Mouse (Mus musculus) erythroblast, embryonic 14.5 days (primary cell): Measurements from ENCODE around the gene Ksr1. TPM values are rescaled to one million over a fixed set of nuclear protein-coding genes. Genes with fewer than 3 reads are reported as not detected.

Source experiments
- H3K27me3 ChIP-seq: 2 replicates; pipeline ENCODE4 v1.6.1; 2012; ENCODE audit warnings: inconsistent platforms; ENCODE audit not compliant: control insufficient read depth
- H3K36me3 ChIP-seq: 2 replicates; pipeline ENCODE4 v1.6.1; 2012; ENCODE audit warnings: mild to moderate bottlenecking, inconsistent platforms; ENCODE audit not compliant: control insufficient read depth
- H3K4me1 ChIP-seq: 2 replicates; pipeline ENCODE4 v1.6.1; 2012; ENCODE audit warnings: inconsistent platforms; ENCODE audit not compliant: control insufficient read depth
- H3K4me3 ChIP-seq: replicated peaks from 2 replicates; pipeline ENCODE3; 2012; ENCODE audit warnings: moderate library complexity, mild to moderate bottlenecking, inconsistent platforms
- H3K9me3 ChIP-seq: 2 replicates; pipeline ENCODE4 v1.6.1; 2012; ENCODE audit warnings: low read length, inconsistent platforms, mixed read lengths; ENCODE audit not compliant: control insufficient read depth
- GATA1 ChIP-seq: IDR thresholded peaks from 2 replicates; pipeline ENCODE4 v1.6.1; 2012; ENCODE audit warnings: low read length, inconsistent platforms, mixed read lengths
- TAL1 ChIP-seq: IDR thresholded peaks from 3 replicates; pipeline ENCODE4 v1.6.1; 2012; ENCODE audit warnings: low read length, inconsistent platforms, mixed read lengths
- polyA plus RNA-seq: library from polyadenylated mRNA; stranded (reverse); fragments of >175 nt; gene quantifications from 2 replicates; pipeline ENCODE4 v1.2.3, GENCODE M21; 2012

Gene Ksr1
- polyA plus RNA-seq, 1 experiment = 4.4 TPM

GRCm38 (mm10) chr11:79120087-79120486 is 26.1 kb downstream of the Ksr1 start:
- no peaks in the 10 kb centered on the region; the same call in 1 of the 2 replicates for H3K4me1 ChIP-seq
- no peaks in the 10 kb centered on the region for H3K9me3 ChIP-seq
- no peak for TF ChIP-seq TAL1
- TF ChIP-seq GATA1 = no peak
- H3K27me3 ChIP-seq = no peaks in the 10 kb centered on the region
- no peaks in the 10 kb centered on the region for H3K36me3 ChIP-seq
- no peak overlapping the region for H3K4me3 ChIP-seq

- no peaks in the 10 kb centered on the region for H3K36me3 ChIP-seq
- TF ChIP-seq GATA1 (no peak), TAL1 (no peak)
These were observed 27.3 kb downstream of the Ksr1 start for GRCm38 (mm10) chr11:79118918-79119377.

GRCm38 (mm10) chr11:79116665-79117064 is 29.5 kb downstream of the Ksr1 start:
- peaks cover 2% of the 10 kb centered on the region for H3K4me1 ChIP-seq
- TF ChIP-seq GATA1 (no peak), TAL1 (no peak)
- no peak overlapping the region for H3K4me3 ChIP-seq
- no peaks in the 10 kb centered on the region for H3K27me3 ChIP-seq
- no peaks in the 10 kb centered on the region for H3K36me3 ChIP-seq
- H3K9me3 ChIP-seq = no peaks in the 10 kb centered on the region

More at GRCm38 (mm10) chr11:79118918-79119377, 27.3 kb downstream of the Ksr1 start:
- Histone ChIP-seq H3K27me3 (no peaks in the 10 kb centered on the region), H3K4me3 (no peak overlapping the region), H3K4me1 (no peaks in the 10 kb centered on the region; the same call in none of the 2 replicates), H3K9me3 (no peaks in the 10 kb centered on the region)

DNA sequence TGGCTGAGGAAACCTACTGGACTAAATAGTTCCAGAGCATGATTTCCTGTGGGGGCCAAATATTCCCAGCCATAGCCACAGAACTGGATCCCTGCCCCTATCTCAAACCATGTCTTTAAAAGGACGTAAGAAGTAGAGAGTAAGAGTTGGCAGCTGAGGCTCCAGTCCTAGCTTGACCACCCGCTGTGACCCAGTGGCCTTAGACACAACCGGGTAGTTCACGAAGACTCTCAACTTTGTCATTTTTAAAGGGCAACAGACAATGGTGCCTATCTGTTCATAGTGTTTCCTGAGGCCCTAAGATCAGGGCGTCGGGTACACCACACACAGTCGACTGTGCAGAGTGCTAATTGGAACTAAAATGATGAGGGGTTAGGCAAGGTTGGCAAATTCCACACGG is 30.5 kb downstream of the Ksr1 start:
- Histone ChIP-seq H3K36me3 (no peaks in the 10 kb centered on the region), H3K27me3 (no peaks in the 10 kb centered on the region), H3K9me3 (no peaks in the 10 kb centered on the region), H3K4me3 (no peak overlapping the region), H3K4me1 (peaks cover 2% of the 10 kb centered on the region)
- TF ChIP-seq GATA1 (no peak), TAL1 (no peak)

DNA sequence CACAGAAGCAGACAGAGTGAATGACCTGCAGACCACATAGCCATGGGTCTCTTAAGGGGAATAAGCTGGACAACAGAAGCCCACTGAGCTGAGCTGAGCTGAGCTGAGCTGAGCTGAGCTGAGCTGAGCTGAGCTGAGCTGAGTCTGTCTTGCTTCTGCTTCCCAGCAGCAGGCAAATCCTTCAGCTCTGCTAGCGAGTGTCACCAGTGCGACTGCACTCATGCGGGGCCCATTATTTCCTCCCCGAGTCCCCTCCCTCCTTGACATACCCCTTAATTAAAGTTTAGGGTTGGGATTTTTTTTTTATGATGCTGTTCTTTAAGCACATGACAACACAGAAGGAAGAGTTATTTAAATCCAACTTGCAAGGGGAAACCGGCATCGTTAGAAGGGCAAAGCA is 32.1 kb downstream of the Ksr1 start:
- TF ChIP-seq GATA1 (no peak), TAL1 (no peak)
- no peaks in the 10 kb centered on the region for H3K27me3 ChIP-seq
- H3K4me3 ChIP-seq = no peak overlapping the region
- H3K4me1 ChIP-seq = peaks cover 2% of the 10 kb centered on the region
- H3K36me3 ChIP-seq = no peaks in the 10 kb centered on the region
- H3K9me3 ChIP-seq = no peaks in the 10 kb centered on the region

- H3K36me3 ChIP-seq = no peaks in the 10 kb centered on the region
- H3K9me3 ChIP-seq = no peaks in the 10 kb centered on the region
- H3K4me3 ChIP-seq = no peak overlapping the region
- TF ChIP-seq TAL1 = no peak
- no peak for TF ChIP-seq GATA1
- H3K27me3 ChIP-seq = no peaks in the 10 kb centered on the region
- peaks cover 2% of the 10 kb centered on the region for H3K4me1 ChIP-seq
These were observed 32.8 kb downstream of the Ksr1 start for GRCm38 (mm10) chr11:79113397-79113796.

DNA sequence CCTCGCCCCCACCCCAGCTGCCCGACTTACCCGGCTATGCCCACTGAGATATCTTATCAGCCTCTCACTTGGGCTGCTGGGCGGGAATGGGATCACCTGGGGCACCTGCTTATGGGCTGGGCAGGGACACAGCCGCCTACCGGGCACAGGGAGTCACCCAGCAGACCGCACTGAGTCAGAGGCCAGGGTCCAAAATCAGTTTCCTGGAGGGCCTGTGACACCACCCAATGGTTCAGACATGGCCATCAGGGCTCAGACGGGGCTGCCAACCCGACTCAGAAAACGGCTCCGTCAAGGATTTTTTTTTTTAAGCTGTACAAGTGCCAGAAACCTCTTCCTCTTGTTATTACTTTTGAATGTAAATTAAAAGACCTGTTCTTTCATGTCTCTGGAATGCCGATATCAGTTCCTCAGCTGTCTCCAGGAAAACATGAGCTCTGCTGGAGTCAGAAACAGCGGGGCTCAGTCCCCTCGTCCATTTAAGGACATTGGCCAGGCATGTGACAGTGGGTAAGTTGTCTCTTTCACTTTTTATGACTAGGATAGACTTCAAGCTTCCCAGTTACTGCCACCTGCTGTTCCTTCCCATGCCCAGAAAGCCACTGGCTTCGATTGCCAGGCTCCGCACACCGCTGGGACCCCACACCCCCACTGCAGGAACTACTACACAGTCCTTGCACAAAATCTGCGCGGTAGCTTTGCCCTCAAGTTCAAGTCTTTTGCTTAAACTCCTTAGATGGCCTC is 33.5 kb downstream of the Ksr1 start:
- Histone ChIP-seq H3K4me3 (no peak overlapping the region), H3K9me3 (no peaks in the 10 kb centered on the region), H3K27me3 (no peaks in the 10 kb centered on the region), H3K4me1 (peaks cover 2% of the 10 kb centered on the region; the same call in 1 of the 2 replicates), H3K36me3 (no peaks in the 10 kb centered on the region)
- TF ChIP-seq GATA1 (no peak), TAL1 (no peak)

- H3K4me1 ChIP-seq = peaks cover 2% of the 10 kb centered on the region; the same call in 1 of the 2 replicates
- TF ChIP-seq GATA1 (no peak), TAL1 (no peak)
- H3K4me3 ChIP-seq = no peak overlapping the region
- no peaks in the 10 kb centered on the region for H3K9me3 ChIP-seq
- H3K36me3 ChIP-seq = no peaks in the 10 kb centered on the region
- H3K27me3 ChIP-seq = no peaks in the 10 kb centered on the region
These were observed 34.2 kb downstream of the Ksr1 start for GRCm38 (mm10) chr11:79111864-79112558.

DNA sequence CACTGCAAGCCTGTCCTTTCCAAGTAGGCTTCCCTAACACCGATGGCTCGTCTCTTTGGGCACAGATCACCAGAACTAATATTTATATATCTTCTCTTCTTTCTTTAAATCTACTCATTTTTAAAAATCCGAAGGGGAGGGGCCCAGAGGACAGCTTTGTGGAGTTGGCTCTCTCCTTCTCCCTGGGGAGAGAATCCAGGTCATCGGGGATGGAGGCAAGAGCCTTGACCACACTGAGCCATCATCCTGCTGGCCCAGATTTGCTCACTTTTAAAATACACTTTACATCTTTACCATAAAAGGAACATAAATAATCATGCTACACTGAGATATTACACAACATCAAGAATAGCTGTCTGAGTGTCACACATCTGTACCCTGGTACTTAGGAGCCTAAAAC is 35.8 kb downstream of the Ksr1 start:
- H3K36me3 ChIP-seq = no peaks in the 10 kb centered on the region
- no peaks in the 10 kb centered on the region for H3K9me3 ChIP-seq
- peaks cover 2% of the 10 kb centered on the region; the same call in 1 of the 2 replicates for H3K4me1 ChIP-seq
- no peaks in the 10 kb centered on the region for H3K27me3 ChIP-seq
- TF ChIP-seq TAL1 = no peak
- TF ChIP-seq GATA1 = no peak
- no peak overlapping the region for H3K4me3 ChIP-seq
